Mouse (Mus musculus) erythroblast, adult 5-6 weeks (primary cell): ENCODE data around the gene Hrct1. TPM values are rescaled to one million over a fixed set of nuclear protein-coding genes. Genes with fewer than 3 reads are reported as not detected.
A peak's percentile ranks its signal among the peaks of the same experiment; 100 is the strongest.

Experiments
- ATAC-seq: replicated peaks from 2 replicates; pipeline ENCODE4 v1.8.0; 2016; ENCODE audit warnings: moderate number of reproducible peaks, mild to moderate bottlenecking, moderate TSS enrichment, inconsistent platforms; ENCODE audit not compliant: poor library complexity, low FRiP score, severe bottlenecking
- total RNA-seq, 2 experiments: library from RNA; stranded (forward) in 1 of 2; stranded (reverse) in 1 of 2; fragments of 150-400 nt in 1 of 2; fragments of 200-764, 138-1000 nt in 1 of 2; gene quantifications; 2 replicates each; pipeline versions ENCODE4 v1.2.3 to v1.2.4; 2015 to 2017; ENCODE audit warnings: low replicate concordance in 2 of 2

Hrct1 gene
- total RNA-seq (2015; ENCODE audit: low replicate concordance) = not detected in 2 replicates
- not detected in 2 replicates for total RNA-seq (2017; ENCODE audit: low replicate concordance)

- ATAC-seq = no peak
These were observed at the start of gene Hrct1 for GRCm38 (mm10) chr4:43726995-43727394. Gene Hrct1, plus strand, starts transcription at chr4:43727188.

GRCm38 (mm10) chr4:43678541-43678940 is 48.4 kb upstream of the Hrct1 start:
- no peak for ATAC-seq

GRCm38 (mm10) chr4:43679416-43680043 is 47.5 kb upstream of the Hrct1 start:
- no peak for ATAC-seq

- ATAC-seq = no peak
These were observed 37.0 kb upstream of the Hrct1 start for GRCm38 (mm10) chr4:43690021-43690420.

GRCm38 (mm10) chr4:43691026-43691425 is 36.0 kb upstream of the Hrct1 start:
- ATAC-seq = no peak

GRCm38 (mm10) chr4:43693806-43694241 is 33.2 kb upstream of the Hrct1 start:
- no peak for ATAC-seq

GRCm38 (mm10) chr4:43694439-43695248 is 32.3 kb upstream of the Hrct1 start:
- no peak for ATAC-seq

GRCm38 (mm10) chr4:43695249-43695671 is 31.7 kb upstream of the Hrct1 start:
- ATAC-seq = no peak

- no peak for ATAC-seq
These were observed 30.4 kb upstream of the Hrct1 start for GRCm38 (mm10) chr4:43696561-43696960.

GRCm38 (mm10) chr4:43700707-43701106 is 26.3 kb upstream of the Hrct1 start, which contains the start of gene Olfr70:
Gene Olfr70, minus strand, starts transcription at chr4:43700807.
- ATAC-seq = no peak

- ATAC-seq = 0 out of 2 replicates have a peak, but pooled peaks have one; percentile 48
These were observed 23.5 kb upstream of the Hrct1 start for GRCm38 (mm10) chr4:43703439-43703838.

- no peak for ATAC-seq
These were observed 23.1 kb upstream of the Hrct1 start for GRCm38 (mm10) chr4:43703851-43704250.

GRCm38 (mm10) chr4:43705991-43706390 is 21.0 kb upstream of the Hrct1 start:
- no peak for ATAC-seq

- ATAC-seq = no peak
These were observed 17.1 kb upstream of the Hrct1 start, which contains the start of gene Olfr71 for GRCm38 (mm10) chr4:43709869-43710268. Gene Olfr71, minus strand, starts transcription at chr4:43710255.

GRCm38 (mm10) chr4:43711821-43712220 is 15.2 kb upstream of the Hrct1 start:
- no peak for ATAC-seq

GRCm38 (mm10) chr4:43713652-43714219 is 13.3 kb upstream of the Hrct1 start:
- no peak for ATAC-seq

GRCm38 (mm10) chr4:43720491-43721228 is 6.3 kb upstream of the Hrct1 start:
- no peak for ATAC-seq

GRCm38 (mm10) chr4:43722191-43722590 is 4.8 kb upstream of the Hrct1 start:
- no peak for ATAC-seq

- ATAC-seq = no peak
These were observed 2.2 kb upstream of the Hrct1 start for GRCm38 (mm10) chr4:43724764-43725163.
